In the genomic region with DNA sequence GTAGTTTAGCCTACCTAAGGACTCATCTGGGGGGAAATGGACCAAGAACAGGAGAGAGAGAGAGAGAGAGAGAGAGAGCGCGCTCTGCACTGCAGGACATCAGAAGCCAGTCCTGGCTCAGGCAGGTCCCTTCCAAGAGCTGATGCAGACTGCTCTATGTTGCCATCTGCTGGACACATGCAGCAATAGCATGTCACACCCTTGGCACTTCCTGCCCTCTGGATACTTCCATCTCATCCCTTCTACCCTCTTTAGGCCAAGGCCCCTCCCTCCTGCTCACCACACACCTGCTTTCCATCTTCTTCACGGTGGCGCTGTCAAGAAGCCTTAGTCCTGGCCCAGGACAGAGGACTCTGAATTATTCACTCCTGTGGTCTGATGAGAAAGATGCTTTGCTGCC, we compare ENCODE assay signal across 9 mouse cellular contexts. TPM values are rescaled to one million over a fixed set of nuclear protein-coding genes. Genes with fewer than 3 reads are reported as not detected.
A peak's percentile ranks its signal among the peaks of the same experiment; 100 is the strongest.
DNase-seq lines count a peak whose midpoint lies in the region; ATAC-seq and TF ChIP-seq lines count a peak whose summit lies in the region.
"Had no signal": no experiment of that assay in that cellular context is flagged by ENCODE, and none has a peak within 500 bp of the region (broad histone marks: within the 10 kb centered on the region; RNA-seq: fewer than 3 reads in every experiment).

No protein-coding gene starts in this region.

- no peak overlapping the region for H3K4me3 ChIP-seq in heart, postnatal 0 days (ENCODE audit: low read depth, low read length)
- H3K4me3 ChIP-seq in lung, embryonic 14.5 days (ENCODE audit: low read depth, low read length): no peak overlapping the region

- peak; percentile 70 for DNase-seq in CD4-positive helper T cell, adult 2 months (ENCODE audit: low read depth, low spot score)
- DNase-seq in adrenal gland, adult 2 months: peak; percentile 63
- peak; percentile 71 for DNase-seq in embryo, embryonic 11.5 days (ENCODE audit: low read depth, low spot score)
- DNase-seq in heart, postnatal 0 days (ENCODE audit: low spot score): peak; percentile 56
- peak; percentile 68 for DNase-seq in kidney, postnatal 14 days
- peak; percentile 88 for DNase-seq in lung, embryonic 14.5 days
- DNase-seq in testis, postnatal 14 days (ENCODE audit: low spot score): peak; percentile 27

- no peak overlapping the region for H3K4me2 ChIP-seq in heart, postnatal 0 days (ENCODE audit: low read depth, low read length)
- H3K4me2 ChIP-seq in lung, embryonic 14.5 days: no peak overlapping the region

- no peak for TF ChIP-seq EP300 in heart, postnatal 0 days (IDR thresholded peaks at IDR 0.05; ENCODE audit: low read depth)

- H3K9ac ChIP-seq in heart, postnatal 0 days (replicated peaks; ENCODE audit: low read depth, low read length): no peak overlapping the region
- no peak overlapping the region for H3K9ac ChIP-seq in lung, embryonic 14.5 days

- no peaks in the 10 kb centered on the region for H3K4me1 ChIP-seq in heart, postnatal 0 days (ENCODE audit: control insufficient read depth, insufficient read depth)
- no peaks in the 10 kb centered on the region for H3K4me1 ChIP-seq in lung, embryonic 14.5 days (ENCODE audit: insufficient read depth)

- peak; percentile 96 for TF ChIP-seq CTCF in heart, postnatal 0 days (IDR thresholded peaks at IDR 0.05; ENCODE audit: low read depth)
- TF ChIP-seq CTCF in lung, embryonic 14.5 days (IDR thresholded peaks at IDR 0.05; ENCODE audit: low read depth): peak; percentile 99

- H3K27me3 ChIP-seq in heart, postnatal 0 days (ENCODE audit: control insufficient read depth, insufficient read depth, low read length): peaks cover 8% of the 10 kb centered on the region; the same call in 1 of the 2 replicates
- H3K27me3 ChIP-seq in lung, embryonic 14.5 days (ENCODE audit: insufficient read depth, low read length): no peaks in the 10 kb centered on the region

- H3K9me3 ChIP-seq in heart, postnatal 0 days (replicated peaks; ENCODE audit: control insufficient read depth, low read length): no peaks in the 10 kb centered on the region
- H3K9me3 ChIP-seq in lung, embryonic 14.5 days (ENCODE audit: low read depth, low read length): no peaks in the 10 kb centered on the region

- no peaks in the 10 kb centered on the region for H3K36me3 ChIP-seq in heart, postnatal 0 days (replicated peaks; ENCODE audit: control insufficient read depth, insufficient read depth, low read length)
- H3K36me3 ChIP-seq in lung, embryonic 14.5 days (ENCODE audit: insufficient read depth): no peaks in the 10 kb centered on the region

- no peak overlapping the region for H3K27ac ChIP-seq in heart, postnatal 0 days (ENCODE audit: low read depth)
- no peak overlapping the region for H3K27ac ChIP-seq in lung, embryonic 14.5 days (ENCODE audit: low read depth)

- WGBS in heart, postnatal 0 days: 7% methylated on average over 4 of the region's 4 CpGs
- 4% methylated on average over 4 of the region's 4 CpGs for WGBS in lung, embryonic 14.5 days

- ATAC-seq in heart, postnatal 0 days (ENCODE audit: insufficient read depth, low read depth): peak; percentile 65
- ATAC-seq in lung, embryonic 14.5 days (ENCODE audit: insufficient read depth): peak; percentile 73; the same call in 1 of the 2 replicates
- ATAC-seq in neutrophil, adult 5-6 weeks (ENCODE audit: extremely low read depth, insufficient number of reproducible peaks, low FRiP score, poor library complexity, severe bottlenecking): peak; percentile 79

RNA-seq across cellular contexts. Expression of gene 4931429L15Rik, which starts 5.3 kb away (rescaled TPM):
- total RNA-seq in adrenal gland, adult 2 months (2021): not detected
- not detected in 2 replicates for polyA plus RNA-seq in adrenal gland, adult 2 months (2012; rRNA removed)
- total RNA-seq in heart, postnatal 0 days (2014; rRNA removed; ENCODE audit: low replicate concordance): not detected in 2 replicates
- not detected in 2 replicates for polyA plus RNA-seq in heart, postnatal 0 days (2015; fragmentation: Nextera tagmentation; extraction: Ambion mirVana)
- polyA plus RNA-seq in lung, embryonic 14.5 days (2014; fragmentation: Nextera tagmentation; extraction: Ambion mirVana): not detected in 2 replicates
- total RNA-seq in neutrophil, adult 5-6 weeks (2017): not detected in 2 replicates

RNA-seq across cellular contexts. Expression of gene Bud13, which starts 31.7 kb away (rescaled TPM):
- 10 to 100 TPM; 11.6 to 15.0 TPM for total RNA-seq in adrenal gland, adult 2 months (2021)
- polyA plus RNA-seq in adrenal gland, adult 2 months (2012; rRNA removed): 7.3 and 7.4 TPM in 2 replicates
- 12.0 and 14.6 TPM in 2 replicates for total RNA-seq in heart, postnatal 0 days (2014; rRNA removed; ENCODE audit: low replicate concordance)
- 7.6 and 7.9 TPM in 2 replicates for polyA plus RNA-seq in heart, postnatal 0 days (2015; fragmentation: Nextera tagmentation; extraction: Ambion mirVana)
- polyA plus RNA-seq in lung, embryonic 14.5 days (2014; fragmentation: Nextera tagmentation; extraction: Ambion mirVana): 27.1 and 27.6 TPM in 2 replicates
- total RNA-seq in neutrophil, adult 5-6 weeks (2017): 20.0 and 28.2 TPM in 2 replicates

RNA-seq across cellular contexts. Expression of gene Zpr1, which starts 41.6 kb away (rescaled TPM):
- 10 to 100 TPM; 38.1 to 84.6 TPM for total RNA-seq in adrenal gland, adult 2 months (2021)
- 26.2 and 27.3 TPM in 2 replicates for polyA plus RNA-seq in adrenal gland, adult 2 months (2012; rRNA removed)
- 19.3 and 22.2 TPM in 2 replicates for total RNA-seq in heart, postnatal 0 days (2014; rRNA removed; ENCODE audit: low replicate concordance)
- polyA plus RNA-seq in heart, postnatal 0 days (2015; fragmentation: Nextera tagmentation; extraction: Ambion mirVana): 23.6 and 25.6 TPM in 2 replicates
- 56.0 and 61.8 TPM in 2 replicates for polyA plus RNA-seq in lung, embryonic 14.5 days (2014; fragmentation: Nextera tagmentation; extraction: Ambion mirVana)
- total RNA-seq in neutrophil, adult 5-6 weeks (2017): 37.8 and 49.3 TPM in 2 replicates

RNA-seq across cellular contexts. Expression of gene Apoa5, which starts 46.1 kb away (rescaled TPM):
- total RNA-seq in adrenal gland, adult 2 months (2021): 1 to 10 TPM in 1 of 2 experiments, under 1 TPM in 1; 0.17 to 3.6 TPM
- 0.32 and 3.0 TPM in 2 replicates for polyA plus RNA-seq in adrenal gland, adult 2 months (2012; rRNA removed)
- total RNA-seq in heart, postnatal 0 days (2014; rRNA removed; ENCODE audit: low replicate concordance): 0.23 and 0.80 TPM in 2 replicates
- 0.14 TPM in 1 of 2 replicates, not detected in the other for polyA plus RNA-seq in heart, postnatal 0 days (2015; fragmentation: Nextera tagmentation; extraction: Ambion mirVana)
- polyA plus RNA-seq in lung, embryonic 14.5 days (2014; fragmentation: Nextera tagmentation; extraction: Ambion mirVana): not detected in 2 replicates
- total RNA-seq in neutrophil, adult 5-6 weeks (2017): not detected in 2 replicates
- polyA plus RNA-seq: frontal cortex, adult 2 months had no signal

Comparison
In these comparisons a context has a peak if more than half of its experiments do, and no peak if none do; other contexts are left out.
1. DNase-seq: peak in every context shown above with its lines; median percentile 88 in lung, embryonic 14.5 days; 71 in embryo, embryonic 11.5 days; 70 in CD4-positive helper T cell, adult 2 months; 68 in kidney, postnatal 14 days; 63 in adrenal gland, adult 2 months; 56 in heart, postnatal 0 days; 27 in testis, postnatal 14 days.